Mouse (Mus musculus) stomach, postnatal 0 days (tissue): ENCODE data around the gene Neb.

Experiments used
- CTCF ChIP-seq: IDR thresholded peaks from 2 replicates; pipeline ENCODE4 v1.5.1; 2016; ENCODE audit warnings: antibody characterized with exemption, low read depth, mild to moderate bottlenecking, moderate library complexity
- EP300 ChIP-seq: optimal IDR thresholded peaks from 2 replicates; pipeline ENCODE3; 2016; ENCODE audit warnings: antibody characterized with exemption

- TF ChIP-seq CTCF (no peak), EP300 (no peak)
Observed at GRCm38 (mm10) chr2:52412524-52413037, 34.3 kb upstream of the Neb start.
